Mouse (Mus musculus): ENCODE results near the gene Olfr554.
"Not testable (repeated sequence)": the region's sequence is repeated elsewhere in the genome, so short reads cannot be mapped to it uniquely, and the experiment has no call there.

Olfr554 gene

DNA sequence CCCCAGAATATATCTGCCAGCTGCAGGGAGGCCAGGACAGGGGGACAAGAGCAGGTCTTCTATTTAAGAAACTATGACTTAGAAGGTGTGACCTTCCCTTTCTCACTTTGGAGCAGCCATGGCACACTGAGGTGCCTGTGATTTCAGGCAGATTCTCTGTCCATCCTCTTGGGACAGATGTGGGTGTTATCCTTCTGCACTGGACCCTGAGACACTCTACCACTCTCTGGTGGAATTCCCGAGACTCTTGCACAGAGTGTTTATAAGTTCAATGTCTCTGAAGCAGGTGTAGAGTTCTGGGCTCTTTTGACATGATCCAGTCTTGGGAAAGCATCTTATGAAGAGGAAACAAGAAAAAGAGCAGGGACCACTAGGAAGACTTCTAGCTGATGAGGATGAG lies at the start of gene Olfr554:
Gene Olfr554 (plus strand): TSS at position 301 of the 400 bp plus-strand sequence.
- in situ Hi-C loops (cut with MboI, MseI), result loop anchor here (5.0 kb wide), 2 partner anchors 61 to 126 kb away; no protein-coding TSS in a partner anchor

DNA sequence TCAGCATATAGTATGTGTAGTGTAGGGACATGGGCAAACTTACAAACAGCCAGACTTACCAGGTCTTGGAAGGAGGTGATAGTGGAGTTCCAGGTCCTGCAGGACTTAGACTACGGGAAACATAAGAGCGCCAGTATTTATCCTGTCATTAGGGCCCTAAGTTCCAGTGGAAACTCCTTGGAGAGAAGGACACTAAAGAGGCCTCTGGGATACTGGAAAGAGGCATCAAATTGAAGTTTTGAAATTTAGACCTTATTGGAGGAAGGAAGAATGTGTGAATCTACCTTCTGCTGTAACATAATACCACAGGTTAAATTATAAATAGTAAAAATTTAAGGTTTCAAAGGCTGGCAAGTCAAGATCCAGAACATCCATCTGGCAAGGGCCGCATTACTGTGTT lies 46.4 kb upstream of the Olfr554 start, which contains the start of gene Olfr551:
Gene Olfr551 (minus strand): TSS at position 101 of the 400 bp plus-strand sequence.
- in situ Hi-C loops (cut with MboI, MseI), result no loop called here

DNA sequence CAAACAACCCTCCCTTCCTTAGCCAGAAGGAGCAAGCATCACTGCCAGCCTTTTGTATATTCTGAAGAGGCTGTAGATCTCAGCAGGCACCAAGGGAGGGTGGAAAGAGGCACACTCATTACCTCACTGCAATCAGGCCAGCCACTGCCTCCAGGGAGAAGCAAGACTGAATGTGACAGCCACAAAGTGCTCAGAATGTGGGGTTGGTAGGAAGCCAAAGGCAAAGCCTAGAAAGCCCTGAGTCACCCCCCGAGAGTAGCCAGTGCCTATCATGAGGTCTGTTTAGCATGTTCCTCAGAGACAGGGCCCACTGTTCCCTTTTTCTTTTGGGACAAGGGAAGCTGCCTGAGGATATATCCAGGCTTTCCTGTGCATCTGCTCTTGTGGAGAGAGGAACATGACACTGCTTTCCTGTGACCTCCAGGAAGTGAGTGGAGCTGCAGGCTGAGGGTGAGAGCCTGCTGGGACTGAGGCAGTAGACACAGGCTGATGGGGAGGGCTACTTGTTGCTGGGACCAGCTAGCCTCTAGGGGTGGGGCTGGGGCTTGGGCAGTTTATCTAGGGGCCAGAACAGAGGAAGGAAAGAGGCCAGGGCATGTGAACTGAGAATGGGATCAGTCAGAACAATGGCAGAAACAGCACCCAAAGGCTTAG lies 40.7 kb upstream of the Olfr554 start, which contains the start of gene Olfr552:
Gene Olfr552 (plus strand): TSS at position 393 of the 654 bp plus-strand sequence.
- in situ Hi-C loops (cut with MboI, MseI), result no loop called here

DNA sequence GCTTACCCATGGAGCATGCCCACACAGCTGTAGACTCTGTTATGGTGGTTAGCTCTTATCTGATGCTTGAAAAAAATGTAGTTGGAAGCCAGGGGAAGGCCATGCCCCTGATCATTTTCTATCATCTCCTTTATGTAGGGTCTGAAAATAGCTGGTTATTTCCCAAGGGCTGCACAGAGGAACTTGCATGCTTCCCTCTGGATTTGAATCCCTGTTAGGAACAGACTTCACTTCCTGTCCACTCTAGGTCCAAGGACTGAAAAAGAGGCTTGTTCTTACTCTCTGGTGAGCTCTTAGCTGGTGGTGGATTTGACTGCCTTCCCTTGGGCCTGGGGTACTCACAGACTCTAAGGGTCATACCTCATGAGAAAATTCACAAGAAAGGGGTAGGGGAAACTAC lies 20.1 kb upstream of the Olfr554 start, which contains the start of gene Olfr553:
Gene Olfr553 (minus strand): TSS at position 101 of the 400 bp plus-strand sequence.
- in situ Hi-C loops (cut with MboI, MseI), result no loop called here

DNA sequence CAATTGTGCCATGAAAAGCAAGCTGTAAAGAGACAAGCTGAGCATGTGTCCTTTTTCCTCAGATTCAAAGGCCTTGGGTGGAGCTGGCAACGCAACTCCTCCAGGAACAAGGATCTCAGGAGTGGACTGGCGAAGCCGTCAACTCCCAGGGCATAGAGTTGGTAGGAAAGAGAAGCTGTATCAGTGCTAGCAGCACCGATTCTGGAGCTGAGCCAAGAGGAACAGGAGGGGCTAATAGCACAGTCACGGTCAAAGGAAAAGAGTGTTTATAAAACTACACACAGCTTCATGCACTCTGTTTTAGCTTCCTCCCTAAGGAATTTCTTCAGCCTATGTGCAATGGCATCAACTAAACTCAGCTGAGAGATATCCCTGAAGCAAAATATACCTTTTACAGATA lies 18.6 kb upstream of the Olfr554 start:
- in situ Hi-C loops (cut with MboI, MseI), result no loop called here

DNA sequence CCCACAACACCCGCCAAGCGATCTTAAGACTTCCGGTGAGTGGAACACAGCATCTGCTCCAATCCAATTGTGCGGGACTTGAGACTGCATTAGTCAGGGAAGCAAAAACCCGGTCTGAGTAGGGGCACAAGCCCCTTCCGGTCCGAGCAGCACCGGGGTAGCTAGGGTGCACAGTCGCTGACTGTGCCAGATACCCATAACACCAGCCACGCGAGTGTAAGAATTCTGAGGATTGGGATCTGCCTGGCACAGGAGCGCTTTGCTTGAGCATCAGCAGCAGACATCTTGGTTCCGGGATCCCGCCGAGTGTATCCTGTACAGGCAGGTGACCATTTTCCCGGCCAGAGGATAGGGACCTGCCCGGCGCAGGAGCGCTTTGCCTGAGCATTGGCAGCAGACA lies 17.9 kb upstream of the Olfr554 start:
- in situ Hi-C loops (cut with MboI, MseI), result not testable (repeated sequence)

DNA sequence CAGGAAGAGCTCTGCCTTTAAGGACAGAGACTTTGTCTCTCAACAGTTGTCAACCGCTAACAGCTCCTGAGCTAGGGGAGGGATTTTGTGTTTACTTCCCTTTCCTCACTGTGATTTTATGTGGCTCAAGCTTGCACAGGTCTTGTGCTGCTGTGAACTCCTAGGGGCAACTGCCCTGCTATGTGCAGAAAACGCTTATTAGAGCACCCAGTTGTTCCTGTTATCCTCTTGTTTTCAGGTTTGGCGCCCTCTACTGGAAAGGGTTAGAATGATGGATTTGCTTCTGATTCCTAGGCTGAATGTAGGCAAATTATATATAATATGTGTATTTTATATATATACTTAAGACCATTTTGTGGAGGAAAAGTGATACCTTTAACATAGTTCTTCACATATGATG lies 1.6 kb upstream of the Olfr554 start:
- in situ Hi-C loops (cut with MboI, MseI), result loop anchor here (5.0 kb wide), 2 partner anchors 59 to 124 kb away; no protein-coding TSS in a partner anchor

DNA sequence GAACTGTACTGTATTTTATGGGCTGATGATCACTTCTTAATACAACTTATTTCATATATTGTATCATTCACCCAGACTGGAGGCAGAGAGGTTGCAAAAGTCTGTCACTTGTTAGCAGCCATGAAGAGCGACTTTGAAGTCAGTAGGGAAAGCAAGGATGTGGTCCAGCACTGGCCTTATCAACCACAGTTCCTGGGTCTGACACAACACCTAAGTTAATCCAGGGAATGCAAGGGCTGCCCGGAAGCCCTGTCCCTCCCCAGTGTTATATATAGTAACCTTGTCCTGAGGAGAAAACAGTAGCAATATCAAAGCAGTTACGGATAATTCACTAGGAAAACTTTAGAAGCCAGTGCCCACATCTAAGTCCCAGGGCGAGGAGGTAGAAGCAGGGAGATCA lies 6.7 kb downstream of the Olfr554 start:
- in situ Hi-C loops (cut with MboI, MseI), result not testable (repeated sequence)

DNA sequence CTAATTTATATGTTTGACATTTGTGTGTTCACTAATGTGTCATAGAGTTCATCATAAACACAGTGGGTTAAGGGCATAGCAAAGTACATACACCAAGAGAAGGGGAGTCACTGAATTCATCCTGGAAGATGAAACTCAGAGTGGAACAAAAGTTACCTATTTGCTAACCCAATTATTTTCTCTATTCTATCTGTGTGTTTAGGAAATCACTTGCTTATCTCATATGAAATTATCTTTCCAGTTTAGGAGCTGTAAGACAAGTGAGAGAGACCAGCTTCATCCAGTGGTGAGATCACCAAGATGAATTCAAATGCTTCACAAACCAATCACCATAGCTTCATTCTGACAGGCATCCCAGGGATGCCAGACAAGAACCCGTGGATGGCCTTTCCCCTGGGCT lies 20.3 kb downstream of the Olfr554 start, which contains the start of gene Olfr555:
Gene Olfr555 (plus strand): TSS at position 301 of the 400 bp plus-strand sequence.
- in situ Hi-C loops (cut with MboI, MseI), result no loop called here

DNA sequence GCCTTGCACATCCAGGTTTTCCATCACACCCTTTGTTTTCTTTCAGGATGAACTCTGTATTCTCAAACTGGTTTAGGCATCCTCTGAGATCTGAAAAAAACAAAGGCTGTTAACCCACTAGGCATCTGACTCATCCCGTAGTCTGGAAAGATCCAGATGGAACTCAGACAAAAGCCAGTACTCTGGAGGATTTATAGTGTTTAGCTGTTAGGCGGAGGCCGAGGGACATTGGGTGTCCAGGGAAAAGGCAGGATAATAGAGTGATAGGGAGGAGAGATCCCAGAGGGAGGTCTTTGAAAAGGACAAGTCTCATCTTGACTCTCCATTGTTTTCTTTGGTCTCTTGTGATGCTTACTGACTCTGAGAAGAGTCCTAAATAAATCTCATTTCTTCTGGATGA lies 26.4 kb downstream of the Olfr554 start, which contains the start of gene Olfr556:
Gene Olfr556 (plus strand): TSS at position 301 of the 400 bp plus-strand sequence.
- in situ Hi-C loops (cut with MboI, MseI), result no loop called here

DNA sequence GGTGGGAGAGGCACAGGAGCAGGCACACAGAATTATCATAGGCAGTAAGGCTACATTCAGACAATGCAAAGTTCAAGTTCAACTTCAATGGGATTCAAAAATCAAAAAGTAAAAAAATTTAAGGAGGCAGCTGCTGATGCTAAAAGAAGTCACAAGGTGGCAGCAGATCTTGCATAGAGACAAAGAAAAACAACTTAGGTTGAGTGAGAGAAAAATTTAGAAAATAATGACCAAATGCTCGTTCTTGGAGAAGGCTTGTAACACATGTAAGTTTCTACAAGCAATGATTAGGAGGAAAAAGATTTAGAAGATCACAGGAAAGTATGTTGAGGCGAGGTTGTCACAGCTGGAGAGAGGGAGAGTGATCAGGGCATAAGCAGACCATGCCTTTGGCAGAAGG lies 27.1 kb downstream of the Olfr554 start:
- in situ Hi-C loops (cut with MboI, MseI), result no loop called here

DNA sequence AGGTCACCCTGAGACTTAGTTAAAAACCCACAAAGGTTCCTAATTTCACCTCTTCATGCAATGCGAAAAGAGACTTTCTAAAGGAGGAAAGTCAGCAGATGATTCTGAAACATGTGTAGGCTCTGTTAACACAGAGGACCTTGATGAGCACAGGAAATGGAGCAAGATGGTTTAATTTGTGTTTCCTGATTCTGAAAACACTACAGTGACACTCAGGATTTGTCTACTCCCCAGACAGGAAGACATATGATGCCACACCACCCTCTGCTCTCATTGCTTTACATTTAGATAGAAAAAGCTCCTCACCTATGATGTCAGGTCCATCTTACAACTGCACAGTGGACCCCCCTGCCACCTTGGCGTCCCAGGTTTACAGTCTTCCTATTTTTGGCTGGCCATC lies 38.0 kb downstream of the Olfr554 start:
- in situ Hi-C loops (cut with MboI, MseI), result no loop called here

DNA sequence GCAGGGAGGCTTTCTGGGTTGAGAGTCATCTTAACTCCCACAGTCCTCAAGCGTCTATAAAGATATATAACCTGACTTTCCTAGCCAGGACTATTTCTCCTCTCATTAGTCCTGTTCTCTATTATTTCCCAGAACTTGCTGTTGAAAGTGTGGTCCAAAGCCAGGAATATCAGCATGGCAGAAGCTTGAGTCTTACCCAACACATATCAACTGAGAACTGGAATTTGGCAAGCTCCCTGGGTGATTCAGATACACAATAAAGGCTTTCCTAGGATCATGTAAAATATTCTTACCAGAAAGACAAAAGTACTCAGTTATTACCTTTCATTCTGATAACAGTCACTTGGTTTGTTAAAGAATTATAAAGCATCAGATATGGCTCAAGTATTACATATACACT lies 43.7 kb downstream of the Olfr554 start:
- in situ Hi-C loops (cut with MboI, MseI), result no loop called here

DNA sequence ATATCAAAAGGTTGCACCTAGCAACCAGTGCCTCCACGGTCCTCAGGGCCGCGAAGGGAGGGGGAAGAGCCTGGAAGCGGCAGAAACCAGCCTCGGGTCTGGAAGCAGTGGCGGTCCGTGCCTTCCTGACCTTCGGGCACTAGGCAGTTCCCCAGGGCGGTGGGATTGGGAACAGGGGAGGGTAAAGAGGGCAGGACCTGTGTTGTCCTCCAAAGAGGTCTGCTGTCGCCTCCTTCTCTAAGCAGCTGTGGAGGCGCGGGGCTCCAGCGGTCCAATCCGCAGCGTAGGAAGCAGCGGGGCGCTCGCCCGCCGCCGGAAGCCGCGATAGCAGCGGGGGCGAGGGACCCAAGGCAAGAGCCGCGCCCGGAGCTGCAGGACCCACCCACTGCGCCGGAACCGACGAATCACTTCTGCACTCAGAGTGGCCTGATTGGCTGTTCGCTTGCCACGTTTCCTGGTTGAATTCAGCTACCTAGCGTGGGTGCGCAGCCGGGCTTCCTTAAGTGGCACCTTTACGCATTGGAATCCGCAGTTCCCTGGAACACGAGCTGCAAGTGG lies 48.8 kb downstream of the Olfr554 start, which contains the start of gene Trim68:
Gene Trim68 (minus strand): TSS at position 384 of the 558 bp plus-strand sequence.
- in situ Hi-C loops (cut with MboI, MseI), result no loop called here

Measured in T-helper 1 cell (primary cell).